Mouse (Mus musculus): ENCODE measurements around the gene Bcl2l13.

DNA sequence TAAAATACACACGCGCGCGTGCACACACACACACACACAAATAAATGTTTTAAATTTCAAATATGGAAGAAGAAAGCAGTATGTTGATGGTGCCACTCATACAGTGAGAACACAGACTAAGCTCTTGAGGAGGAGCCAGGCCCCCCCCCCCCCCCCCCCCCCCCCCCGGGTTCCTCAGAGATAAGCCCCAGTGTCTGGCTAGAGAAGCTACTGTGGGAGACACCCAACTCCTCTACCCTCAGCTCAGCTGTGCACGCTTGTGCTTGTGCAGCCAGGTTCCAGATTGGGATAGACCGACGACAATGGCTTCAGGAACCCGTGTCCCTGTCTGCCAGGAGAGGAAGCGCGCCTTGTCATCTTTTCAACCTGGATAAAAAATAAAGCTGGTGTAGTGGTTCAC, 45.9 kb upstream of the Bcl2l13 start:
- TF ChIP-seq CTCF (IDR thresholded peaks at IDR 0.05; ENCODE audit: control insufficient read depth, insufficient read depth, insufficient replicate concordance, low read depth, low read length) (no peak), POLR2A (IDR thresholded peaks at IDR 0.05; ENCODE audit: control insufficient read depth, low read depth, low read length) (no peak)
